Mouse (Mus musculus) CH12.LX (cell line): ENCODE measurements around the gene Gucy1b2. TPM values are rescaled to one million over a fixed set of nuclear protein-coding genes. Genes with fewer than 3 reads are reported as not detected.

Experiments used
- DNase-seq: peaks from one replicate; pipeline ENCODE4 v3.0.0-alpha.2; 2013; ENCODE audit errors: extremely low read depth
- H3K27ac ChIP-seq: 2 replicates; pipeline ENCODE4 v1.5.1; 2012; ENCODE audit warnings: low read depth, mild to moderate bottlenecking, control low read depth, moderate library complexity; ENCODE audit not compliant: insufficient read depth
- H3K27me3 ChIP-seq: replicated peaks from 2 replicates; pipeline ENCODE3; 2012; ENCODE audit warnings: inconsistent platforms
- H3K36me3 ChIP-seq, 2 experiments: replicated peaks in 1 of 2; 2 replicates each; pipeline versions ENCODE3 to v1.6.1; 2012; ENCODE audit warnings: inconsistent platforms in 1 of 2, low read length in 1 of 2, mild to moderate bottlenecking in 1 of 2, mixed read lengths in 1 of 2, moderate library complexity in 1 of 2; ENCODE audit not compliant: control insufficient read depth in 1 of 2, insufficient read depth in 1 of 2
- H3K4me1 ChIP-seq, 2 experiments: 2 replicates each; pipeline ENCODE4 v1.6.1; 2012; ENCODE audit warnings: inconsistent platforms in 1 of 2, moderate library complexity in 1 of 2; ENCODE audit not compliant: insufficient read depth in 2 of 2, control insufficient read depth in 1 of 2
- H3K4me2 ChIP-seq: 2 replicates; pipeline ENCODE4 v1.6.1; 2012; ENCODE audit warnings: low read depth, mild to moderate bottlenecking, control low read depth; ENCODE audit not compliant: poor library complexity, insufficient read depth, severe bottlenecking
- H3K4me3 ChIP-seq, 3 experiments: fragments of 150-350 bp in 1 of 3; sonication (generic) in 1 of 3; replicated peaks in 1 of 3; 2 replicates each; pipeline versions ENCODE3 to v1.5.1; 2011 to 2012; ENCODE audit warnings: low read depth in 2 of 3, low read length in 2 of 3, mild to moderate bottlenecking in 2 of 3, moderate library complexity in 2 of 3, control low read depth in 1 of 3, improper control_type of control experiment in 1 of 3, inconsistent platforms in 1 of 3, mixed read lengths in 1 of 3; ENCODE audit not compliant: poor library complexity in 1 of 3
- H3K79me2 ChIP-seq: replicated peaks from 2 replicates; pipeline ENCODE4 v1.6.1; 2012; ENCODE audit warnings: mild to moderate bottlenecking, moderate library complexity; ENCODE audit not compliant: control insufficient read depth, poor library complexity, insufficient read depth, severe bottlenecking; ENCODE audit errors: extremely low read depth
- H3K9ac ChIP-seq: 2 replicates; pipeline ENCODE4 v1.6.1; 2012; ENCODE audit warnings: low read depth, mild to moderate bottlenecking, control low read depth, moderate library complexity; ENCODE audit not compliant: insufficient read depth
- H3K9me3 ChIP-seq: replicated peaks from 2 replicates; pipeline ENCODE3; 2012; ENCODE audit warnings: low read length, inconsistent platforms, mixed read lengths
- BHLHE40 ChIP-seq: IDR thresholded peaks from 2 replicates; pipeline ENCODE4 v1.6.1; 2011; ENCODE audit warnings: mild to moderate bottlenecking, low read depth, low read length, improper control_type of control experiment
- CHD1 ChIP-seq: IDR thresholded peaks from 2 replicates; pipeline ENCODE4 v1.6.1; 2012; ENCODE audit warnings: low read depth, low read length, improper control_type of control experiment, inconsistent platforms
- CHD2 ChIP-seq: IDR thresholded peaks from 2 replicates; pipeline ENCODE4 v1.6.1; 2011; ENCODE audit warnings: low read length, improper control_type of control experiment
- CTCF ChIP-seq, 2 experiments: IDR thresholded peaks in 1 of 2; conservative IDR thresholded peaks in 1 of 2; 2 replicates each; pipeline ENCODE4 v1.5.1; 2011 to 2012; ENCODE audit warnings: low read depth in 2 of 2, low read length in 2 of 2, improper control_type of control experiment in 1 of 2, inconsistent platforms in 1 of 2, mild to moderate bottlenecking in 1 of 2, moderate library complexity in 1 of 2
- E2F4 ChIP-seq: IDR thresholded peaks from 2 replicates; pipeline ENCODE4 v1.6.1; 2011; ENCODE audit warnings: low read depth, low read length, improper control_type of control experiment; ENCODE audit not compliant: insufficient replicate concordance
- EP300 ChIP-seq: IDR thresholded peaks from 2 replicates; pipeline ENCODE4 v1.6.1; 2011; ENCODE audit warnings: low read length, improper control_type of control experiment
- ETS1 ChIP-seq: conservative IDR thresholded peaks from 2 replicates; pipeline ENCODE4 v1.6.1; 2012; ENCODE audit warnings: low read depth, mild to moderate bottlenecking, inconsistent platforms, low read length, improper control_type of control experiment, moderate library complexity
- GABPA ChIP-seq: IDR thresholded peaks from 2 replicates; pipeline ENCODE4 v1.6.1; 2012; ENCODE audit warnings: low read depth, low read length, improper control_type of control experiment, inconsistent platforms; ENCODE audit not compliant: insufficient replicate concordance
- HCFC1 ChIP-seq: IDR thresholded peaks from 2 replicates; pipeline ENCODE4 v1.6.1; 2012; ENCODE audit warnings: low read depth, mild to moderate bottlenecking, inconsistent platforms, low read length, improper control_type of control experiment
- IRF4 ChIP-seq: IDR thresholded peaks from 2 replicates; pipeline ENCODE4 v1.6.1; 2014; ENCODE audit warnings: low read depth, mild to moderate bottlenecking, inconsistent platforms, low read length, improper control_type of control experiment
- JUN ChIP-seq: IDR thresholded peaks from 2 replicates; pipeline ENCODE4 v1.6.1; 2011; ENCODE audit warnings: low read depth, mild to moderate bottlenecking, low read length, improper control_type of control experiment, moderate library complexity; ENCODE audit not compliant: insufficient read depth
- JUND ChIP-seq: conservative IDR thresholded peaks from 2 replicates; pipeline ENCODE4 v1.6.1; 2011; ENCODE audit warnings: low read depth, low read length, improper control_type of control experiment
- KAT2A ChIP-seq: IDR thresholded peaks from 2 replicates; pipeline ENCODE4 v1.6.1; 2012; ENCODE audit warnings: low read length, improper control_type of control experiment, inconsistent platforms; ENCODE audit not compliant: insufficient replicate concordance
- MAFK ChIP-seq: IDR thresholded peaks from 2 replicates; pipeline ENCODE4 v1.6.1; 2011; ENCODE audit warnings: low read length, improper control_type of control experiment; ENCODE audit not compliant: insufficient replicate concordance
- MAX ChIP-seq: IDR thresholded peaks from 2 replicates; pipeline ENCODE4 v1.6.1; 2011; ENCODE audit warnings: low read length, improper control_type of control experiment
- MAZ ChIP-seq: IDR thresholded peaks from 2 replicates; pipeline ENCODE4 v1.6.1; 2012; ENCODE audit warnings: low read depth, mild to moderate bottlenecking, inconsistent platforms, low read length, improper control_type of control experiment, moderate library complexity
- MEF2A ChIP-seq: IDR thresholded peaks from 2 replicates; pipeline ENCODE4 v1.6.1; 2014; ENCODE audit warnings: low read depth, mild to moderate bottlenecking, inconsistent platforms, low read length, improper control_type of control experiment, borderline replicate concordance
- MXI1 ChIP-seq: IDR thresholded peaks from 2 replicates; pipeline ENCODE4 v1.6.1; 2011; ENCODE audit warnings: mild to moderate bottlenecking, low read depth, low read length, improper control_type of control experiment
- MYC ChIP-seq: IDR thresholded peaks from 2 replicates; pipeline ENCODE4 v1.6.1; 2011; ENCODE audit warnings: low read depth, mild to moderate bottlenecking, improper control_type of control experiment, low read length
- NELFE ChIP-seq: IDR thresholded peaks from 2 replicates; pipeline ENCODE4 v1.6.1; 2011; ENCODE audit warnings: low read depth, low read length, improper control_type of control experiment
- NRF1 ChIP-seq: IDR thresholded peaks from 2 replicates; pipeline ENCODE4 v1.6.1; 2014; ENCODE audit warnings: low read depth, mild to moderate bottlenecking, inconsistent platforms, low read length, improper control_type of control experiment, moderate library complexity
- POLR2A ChIP-seq: IDR thresholded peaks from 2 replicates; pipeline ENCODE4 v1.6.1; 2011; ENCODE audit warnings: low read depth, mild to moderate bottlenecking, improper control_type of control experiment, low read length
- POLR2AphosphoS2 ChIP-seq: IDR thresholded peaks from 2 replicates; pipeline ENCODE4 v1.6.1; 2011; ENCODE audit warnings: low read depth, low read length, improper control_type of control experiment
- RAD21 ChIP-seq: IDR thresholded peaks from 2 replicates; pipeline ENCODE4 v1.6.1; 2011; ENCODE audit warnings: low read depth, mild to moderate bottlenecking, low read length, improper control_type of control experiment, moderate library complexity
- RCOR1 ChIP-seq: conservative IDR thresholded peaks from 2 replicates; pipeline ENCODE4 v1.6.1; 2012; ENCODE audit warnings: low read depth, mild to moderate bottlenecking, inconsistent platforms, low read length, improper control_type of control experiment
- SIN3A ChIP-seq: IDR thresholded peaks from 2 replicates; pipeline ENCODE4 v1.6.1; 2012; ENCODE audit warnings: low read length, improper control_type of control experiment, inconsistent platforms
- SMC3 ChIP-seq: IDR thresholded peaks from 2 replicates; pipeline ENCODE4 v1.6.1; 2011; ENCODE audit warnings: low read depth, low read length, improper control_type of control experiment
- TBP ChIP-seq: conservative IDR thresholded peaks from 2 replicates; pipeline ENCODE4 v1.6.1; 2011; ENCODE audit warnings: low read depth, low read length, improper control_type of control experiment
- TCF12 ChIP-seq: IDR thresholded peaks from 2 replicates; pipeline ENCODE4 v1.6.1; 2014; ENCODE audit warnings: low read depth, mild to moderate bottlenecking, inconsistent platforms, low read length, improper control_type of control experiment
- UBTF ChIP-seq: IDR thresholded peaks from 2 replicates; pipeline ENCODE4 v1.6.1; 2012; ENCODE audit warnings: low read depth, mild to moderate bottlenecking, inconsistent platforms, low read length, improper control_type of control experiment, moderate library complexity
- USF1 ChIP-seq: IDR thresholded peaks from 2 replicates; pipeline ENCODE4 v1.6.1; 2014; ENCODE audit warnings: low read depth, mild to moderate bottlenecking, inconsistent platforms, low read length, improper control_type of control experiment
- USF2 ChIP-seq: conservative IDR thresholded peaks from 2 replicates; pipeline ENCODE4 v1.6.1; 2011; ENCODE audit warnings: low read depth, low read length, improper control_type of control experiment
- ZC3H11A ChIP-seq: IDR thresholded peaks from 2 replicates; pipeline ENCODE4 v1.6.1; 2012; ENCODE audit warnings: low read depth, mild to moderate bottlenecking, inconsistent platforms, low read length, improper control_type of control experiment
- ZKSCAN1 ChIP-seq: IDR thresholded peaks from 2 replicates; pipeline ENCODE4 v1.6.1; 2012; ENCODE audit warnings: low read depth, inconsistent platforms, low read length, improper control_type of control experiment, borderline replicate concordance
- ZMIZ1 ChIP-seq: IDR thresholded peaks from 2 replicates; pipeline ENCODE4 v1.6.1; 2012; ENCODE audit warnings: low read depth, mild to moderate bottlenecking, inconsistent platforms, low read length, improper control_type of control experiment
- ZNF384 ChIP-seq: IDR thresholded peaks from 2 replicates; pipeline ENCODE4 v1.6.1; 2012; ENCODE audit warnings: low read depth, low read length, improper control_type of control experiment, inconsistent platforms
- dilution Hi-C: fragments of 300-500 bp; cut with MboI; formaldehyde crosslinking; loops from 2 replicates; pipeline ENCODE4 v1.14.3; 2020; ENCODE audit warnings: low sequenced_read_pairs; ENCODE audit not compliant: extremely low pct_unique_long_range_greater_than_20kb, extremely low pct_ligation_motif_present
- in situ Hi-C: fragments of 300-500 bp; cut with MboI; formaldehyde crosslinking; loops from 3 replicates; pipeline ENCODE4 v1.14.3; 2019; ENCODE audit warnings: low sequenced_read_pairs, low pct_ligation_motif_present, low pct_unique_long_range_greater_than_20kb, mixed read lengths
- polyA plus RNA-seq: library from polyadenylated mRNA; unstranded; fragments of >175 nt; gene quantifications from 2 replicates; pipeline ENCODE4 v1.2.1, GENCODE M21; 2012; ENCODE audit warnings: low read depth; ENCODE audit not compliant: insufficient read length
- total RNA-seq, 2 experiments: library from RNA; depleted of rRNA; stranded (reverse); fragments of 300-350 nt in 1 of 2; fragments of >200 nt in 1 of 2; gene quantifications; 2 replicates each; pipeline ENCODE4 v1.2.3; 2012 to 2014

Gene Gucy1b2
- total and polyA plus RNA-seq, 3 experiments: not detected

DNA sequence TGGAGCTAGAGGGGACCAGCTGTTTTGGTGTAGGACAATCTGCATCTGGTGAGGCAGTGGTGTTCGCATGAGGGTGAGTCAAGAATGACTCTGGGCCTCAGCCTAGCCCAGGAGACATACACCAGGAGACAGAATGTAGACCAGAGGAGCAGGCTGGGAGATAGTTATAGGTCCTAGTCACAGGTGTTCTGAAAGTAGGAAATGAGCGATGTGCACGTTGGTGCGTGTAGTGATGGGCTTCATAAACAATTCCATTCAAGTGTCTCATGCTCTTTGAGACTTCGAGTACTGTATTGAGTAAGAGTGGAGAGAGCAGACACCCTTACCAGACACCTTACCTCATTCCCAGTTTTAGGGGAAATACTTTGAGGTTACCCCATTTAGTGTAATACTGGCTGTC, 102.3 kb downstream of the Gucy1b2 start:
- Histone ChIP-seq H3K4me2 (no peak overlapping the region), H3K4me3 (no peak overlapping the region), H3K79me2 (no peaks in the 10 kb centered on the region), H3K9me3 (no peaks in the 10 kb centered on the region), H3K27ac (no peak overlapping the region), H3K36me3 (peaks cover 3 to 45% of the 10 kb centered on the region in 2 experiments), H3K4me1 (peaks cover 23 to 63% of the 10 kb centered on the region in 2 experiments), H3K9ac (no peak overlapping the region), H3K27me3 (no peaks in the 10 kb centered on the region)
- TF ChIP-seq E2F4 (no peak), MXI1 (no peak; the same call in 1 of the 2 replicates), CHD1 (no peak), TCF12 (no peak), BHLHE40 (0 out of 2 replicates have a peak, but pooled peaks have one; percentile 53), RCOR1 (peak; percentile 20; the same call in 1 of the 2 replicates), CHD2 (no peak), MAX (no peak), ZNF384 (no peak), IRF4 (peak; percentile 61; the same call in 1 of the 2 replicates), NRF1 (no peak), EP300 (peak; percentile 70), MAFK (no peak), MAZ (no peak), USF1 (no peak), SIN3A (no peak), USF2 (no peak), CTCF (conservative IDR thresholded peaks at IDR 0.05 in 1 of 2, IDR thresholded peaks at IDR 0.05 in 1 of 2; ENCODE audit: low read depth in 2 of 2, low read length in 2 of 2) (no peak), HCFC1 (no peak), SMC3 (no peak), NELFE (no peak), POLR2A (no peak), TBP (no peak), GABPA (no peak), ETS1 (peak; percentile 48), MEF2A (no peak), ZMIZ1 (0 out of 2 replicates have a peak, but pooled peaks have one; percentile 11), ZC3H11A (no peak), POLR2AphosphoS2 (no peak), UBTF (no peak), JUN (peak; percentile 35; the same call in 1 of the 2 replicates), JUND (no peak; the same call in 1 of the 2 replicates), RAD21 (no peak), ZKSCAN1 (no peak), KAT2A (no peak), MYC (no peak)
- in situ Hi-C loops (no loop called here), dilution Hi-C loops (no loop called here)
- peak; percentile 51 for DNase-seq
